Mouse (Mus musculus) kidney, embryonic 15.5 days (tissue): ENCODE results near the gene Atp11c. TPM values are rescaled to one million over a fixed set of nuclear protein-coding genes. Genes with fewer than 3 reads are reported as not detected.

Experiments used
- ATAC-seq: fragments of 200-750 bp; cut with Nextera tagmentation; replicated peaks from 2 replicates; pipeline ENCODE4 v1.8.0; 2017; ENCODE audit warnings: moderate TSS enrichment; ENCODE audit not compliant: low FRiP score
- H3K27ac ChIP-seq: fragments of 300-500 bp; sonication (generic); 2 replicates; pipeline ENCODE4 v1.5.1; 2015; ENCODE audit warnings: mild to moderate bottlenecking, inconsistent platforms
- H3K27me3 ChIP-seq: fragments of 300-500 bp; sonication (generic); 2 replicates; pipeline ENCODE4 v1.6.1; 2015; ENCODE audit warnings: inconsistent platforms
- H3K36me3 ChIP-seq: fragments of 300-500 bp; sonication (generic); 2 replicates; pipeline ENCODE4 v1.6.1; 2015; ENCODE audit warnings: inconsistent platforms
- H3K4me1 ChIP-seq: fragments of 300-500 bp; sonication (generic); 2 replicates; pipeline ENCODE4 v1.6.1; 2015; ENCODE audit warnings: inconsistent platforms
- H3K4me2 ChIP-seq: fragments of 300-500 bp; sonication (generic); 2 replicates; pipeline ENCODE4 v1.6.1; 2015; ENCODE audit warnings: moderate library complexity, mild to moderate bottlenecking, inconsistent platforms
- H3K4me3 ChIP-seq: fragments of 300-500 bp; sonication (generic); replicated peaks from 2 replicates; pipeline ENCODE4 v1.5.1; 2015; ENCODE audit warnings: mild to moderate bottlenecking, inconsistent platforms
- H3K9ac ChIP-seq: fragments of 300-500 bp; sonication (generic); 2 replicates; pipeline ENCODE4 v1.6.1; 2015; ENCODE audit warnings: mild to moderate bottlenecking, inconsistent platforms
- H3K9me3 ChIP-seq: fragments of 300-500 bp; sonication (generic); replicated peaks from 2 replicates; pipeline ENCODE4 v1.6.1; 2016; ENCODE audit warnings: inconsistent platforms
- WGBS: fragments of 180-500 bp; shearing (Covaris S2); methylation state at CpG from one replicate; pipeline ENCODE4 v1.1.7; 2015; ENCODE audit warnings: mixed read lengths; 5-methylcytosine and 5-hydroxymethylcytosine counted together
- microRNA counts: library from miRNA; unstranded; fragments of <30 nt; microRNA quantifications from one replicate; lab custom pipeline; 2016
- microRNA-seq: library from miRNA; unstranded; fragments of <30 nt; microRNA quantifications from one replicate; pipeline ENCODE4, GENCODE M21; 2016
- polyA plus RNA-seq: library from polyadenylated mRNA; unstranded; fragments of >200 nt; fragmentation: Nextera tagmentation; extraction: Ambion mirVana; gene quantifications from 2 replicates; pipeline ENCODE4 v1.2.1, GENCODE M21; 2015

The Atp11c gene
- polyA plus RNA-seq, 1 experiment from 2014 or later = 10.1 TPM

- Histone ChIP-seq H3K27ac (no peak overlapping the region), H3K4me3 (peak overlapping the region; percentile 41), H3K9me3 (no peaks in the 10 kb centered on the region), H3K9ac (no peak overlapping the region), H3K4me2 (peak overlapping the region; percentile 74), H3K27me3 (peaks cover 10% of the 10 kb centered on the region; the same call in 1 of the 2 replicates), H3K36me3 (no peaks in the 10 kb centered on the region), H3K4me1 (no peaks in the 10 kb centered on the region)
- ATAC-seq = no peak; the same call in 1 of the 2 replicates
- WGBS = 18% methylated on average over 19 of the region's 19 CpGs
These were observed 414.3 kb downstream of the Atp11c start for GRCm38 (mm10) chrX:60178025-60178743.

MicroRNA genes within 50 kb of the gene (microRNA counts, 519-probe panel; counts per million panel counts)
- microRNA mmu-miR-505 (lab: Ali Mortazavi, UCI) = 2,378 counts per million, percentile 34 among the panel's probes with 10 or more counts

Small RNAs within 50 kb of the gene (microRNA-seq; reads per million reads assigned to microRNA genes)
- 60.4 reads per million, percentile 52 among the genes with 10 or more reads in this experiment for gene Mir505

Other genes starting within 250 kb of the Atp11c start
- not detected in 2 replicates for gene Gm7073, start 53.4 kb downstream of the Atp11c start, polyA plus RNA-seq